Mouse (Mus musculus) kidney, embryonic 16.5 days (tissue): ENCODE results near the gene Hoxc6. TPM values are rescaled to one million over a fixed set of nuclear protein-coding genes. Genes with fewer than 3 reads are reported as not detected.

Source experiments
- ATAC-seq: fragments of 200-750 bp; cut with Nextera tagmentation; 2 replicates; pipeline ENCODE4 v1.8.0; 2017; ENCODE audit warnings: moderate TSS enrichment; ENCODE audit not compliant: low FRiP score, low TSS enrichment
- H3K27ac ChIP-seq: fragments of 300-500 bp; sonication (generic); 2 replicates; pipeline ENCODE4 v1.5.1; 2014; ENCODE audit warnings: low read length
- H3K27me3 ChIP-seq: fragments of 300-500 bp; sonication (generic); 2 replicates; pipeline ENCODE4 v1.6.1; 2014; ENCODE audit warnings: low read length, control low read depth, mixed read lengths; ENCODE audit not compliant: insufficient read depth
- H3K36me3 ChIP-seq: fragments of 300-500 bp; sonication (generic); 2 replicates; pipeline ENCODE4 v1.6.1; 2014; ENCODE audit warnings: low read length, control low read depth, mixed read lengths; ENCODE audit not compliant: insufficient read depth
- H3K4me1 ChIP-seq: fragments of 300-500 bp; sonication (generic); 2 replicates; pipeline ENCODE4 v1.6.1; 2014; ENCODE audit warnings: low read length, control low read depth, mixed read lengths; ENCODE audit not compliant: insufficient read depth
- H3K4me2 ChIP-seq: fragments of 300-500 bp; sonication (generic); replicated peaks from 2 replicates; pipeline ENCODE4 v1.6.1; 2014; ENCODE audit warnings: low read depth, low read length
- H3K4me3 ChIP-seq: fragments of 300-500 bp; sonication (generic); 2 replicates; pipeline ENCODE4 v1.5.1; 2014; ENCODE audit warnings: mild to moderate bottlenecking, low read length
- H3K9ac ChIP-seq: fragments of 300-500 bp; sonication (generic); replicated peaks from 2 replicates; pipeline ENCODE4 v1.6.1; 2014; ENCODE audit warnings: low read length
- H3K9me3 ChIP-seq: fragments of 300-500 bp; sonication (generic); 2 replicates; pipeline ENCODE4 v1.6.1; 2016; ENCODE audit warnings: low read length, control low read depth
- WGBS: fragments of 180-500 bp; shearing (Covaris S2); extraction: QIAGEN DNeasy Blood & Tissue Kit; methylation state at CpG from one replicate; pipeline ENCODE4 v1.1.7; 2014; 5-methylcytosine and 5-hydroxymethylcytosine counted together
- polyA plus RNA-seq: library from polyadenylated mRNA; unstranded; fragments of >200 nt; fragmentation: Nextera tagmentation; extraction: Ambion mirVana; gene quantifications from 2 replicates; pipeline ENCODE4 v1.2.1, GENCODE M21; 2015

Hoxc6 gene
- polyA plus RNA-seq, 1 experiment from 2014 or later = 7.6 TPM

- 26% methylated on average over 19 of the region's 19 CpGs for WGBS
- H3K9ac ChIP-seq = peak overlapping the region; percentile 67
- no peaks in the 10 kb centered on the region for H3K9me3 ChIP-seq
- no peak for ATAC-seq
- H3K4me2 ChIP-seq = peak overlapping the region; percentile 68
- H3K27ac ChIP-seq = peak overlapping the region; percentile 88
- H3K4me3 ChIP-seq = peak overlapping the region; percentile 39
- peaks cover 44% of the 10 kb centered on the region for H3K27me3 ChIP-seq
- H3K36me3 ChIP-seq = no peaks in the 10 kb centered on the region; the same call in 1 of the 2 replicates
- peaks cover 88% of the 10 kb centered on the region for H3K4me1 ChIP-seq
These were observed 17.5 kb downstream of the Hoxc6 start for GRCm38 (mm10) chr15:103015406-103016166.

- peaks cover 37% of the 10 kb centered on the region for H3K27me3 ChIP-seq
- H3K9ac ChIP-seq = peak within 1 kb of the TSS; percentile 50
- H3K4me2 ChIP-seq = peak within 1 kb of the TSS; percentile 26; the same call in 1 of the 2 replicates
- 21% methylated on average over 9 of the region's 9 CpGs for WGBS
- no peaks in the 10 kb centered on the region for H3K9me3 ChIP-seq
- H3K4me1 ChIP-seq = peaks cover 70% of the 10 kb centered on the region
- no peak within 1 kb of the TSS for H3K4me3 ChIP-seq
- H3K27ac ChIP-seq = peak within 1 kb of the TSS; percentile 70
- H3K36me3 ChIP-seq = no peaks in the 10 kb centered on the region
- ATAC-seq = peak; percentile 29
These were observed 20.6 kb downstream of the Hoxc6 start, which contains the start of gene Hoxc4 for GRCm38 (mm10) chr15:103018636-103019035. Hoxc4 (plus strand) TSS chr15:103018934.

- no peak overlapping the region for H3K27ac ChIP-seq
These were observed 22.9 kb downstream of the Hoxc6 start for GRCm38 (mm10) chr15:103020899-103021418.

GRCm38 (mm10) chr15:103021544-103021943 lies 23.5 kb downstream of the Hoxc6 start:
- Histone ChIP-seq H3K27me3 (peaks cover 38% of the 10 kb centered on the region), H3K9me3 (no peaks in the 10 kb centered on the region), H3K4me1 (peaks cover 64% of the 10 kb centered on the region), H3K9ac (no peak overlapping the region), H3K27ac (no peak overlapping the region), H3K4me2 (peak overlapping the region; percentile 38), H3K4me3 (no peak overlapping the region), H3K36me3 (no peaks in the 10 kb centered on the region)
- WGBS = 28% methylated on average over 8 of the region's 8 CpGs
- no peak for ATAC-seq

More at GRCm38 (mm10) chr15:103020899-103021418, 22.9 kb downstream of the Hoxc6 start:
- H3K4me3 ChIP-seq = no peak overlapping the region
- no peak for ATAC-seq
- peaks cover 64% of the 10 kb centered on the region for H3K4me1 ChIP-seq
- H3K4me2 ChIP-seq = peak overlapping the region; percentile 38
- H3K9ac ChIP-seq = 0 out of 2 replicates have a peak overlapping the region, but pooled peaks have one; percentile 2
- H3K27me3 ChIP-seq = peaks cover 42% of the 10 kb centered on the region
- no peaks in the 10 kb centered on the region for H3K36me3 ChIP-seq
- 23% methylated on average over 8 of the region's 8 CpGs for WGBS
- no peaks in the 10 kb centered on the region for H3K9me3 ChIP-seq

GRCm38 (mm10) chr15:103024131-103024530 lies 26.1 kb downstream of the Hoxc6 start:
- Histone ChIP-seq H3K4me1 (peaks cover 57% of the 10 kb centered on the region), H3K4me2 (no peak overlapping the region), H3K27ac (peak overlapping the region; percentile 35; the same call in 1 of the 2 replicates), H3K27me3 (peaks cover 40% of the 10 kb centered on the region), H3K4me3 (no peak overlapping the region), H3K36me3 (no peaks in the 10 kb centered on the region), H3K9ac (no peak overlapping the region), H3K9me3 (no peaks in the 10 kb centered on the region)
- WGBS = 11% methylated on average over 2 of the region's 2 CpGs
- 0 out of 2 replicates have a peak, but pooled peaks have one; percentile 40 for ATAC-seq

- ATAC-seq = peak; percentile 32; the same call in 1 of the 2 replicates
- peak overlapping the region; percentile 30 for H3K4me3 ChIP-seq
- H3K4me1 ChIP-seq = peaks cover 57% of the 10 kb centered on the region
These were observed 29.5 kb downstream of the Hoxc6 start for GRCm38 (mm10) chr15:103027266-103028235.

GRCm38 (mm10) chr15:103028916-103029512 lies 31.0 kb downstream of the Hoxc6 start:
- no peak overlapping the region for H3K27ac ChIP-seq
- no peak for ATAC-seq
- no peaks in the 10 kb centered on the region for H3K36me3 ChIP-seq
- no peak overlapping the region for H3K4me3 ChIP-seq
- peaks cover 65% of the 10 kb centered on the region for H3K4me1 ChIP-seq
- 63% methylated on average over 9 of the region's 9 CpGs for WGBS
- peaks cover 28% of the 10 kb centered on the region for H3K27me3 ChIP-seq
- H3K9ac ChIP-seq = no peak overlapping the region
- no peak overlapping the region for H3K4me2 ChIP-seq
- no peaks in the 10 kb centered on the region for H3K9me3 ChIP-seq

More at GRCm38 (mm10) chr15:103027266-103028235, 29.5 kb downstream of the Hoxc6 start:
- 13% methylated on average over 43 of the region's 43 CpGs for WGBS
- H3K9ac ChIP-seq = peak overlapping the region; percentile 38
- H3K27me3 ChIP-seq = peaks cover 36% of the 10 kb centered on the region
- peak overlapping the region; percentile 43 for H3K4me2 ChIP-seq
- H3K9me3 ChIP-seq = no peaks in the 10 kb centered on the region
- H3K36me3 ChIP-seq = no peaks in the 10 kb centered on the region
- peak overlapping the region; percentile 40 for H3K27ac ChIP-seq

GRCm38 (mm10) chr15:103030142-103030541 lies 32.1 kb downstream of the Hoxc6 start:
- peaks cover 17% of the 10 kb centered on the region for H3K27me3 ChIP-seq
- no peaks in the 10 kb centered on the region for H3K36me3 ChIP-seq
- no peak overlapping the region for H3K4me3 ChIP-seq
- 0 out of 2 replicates have a peak overlapping the region, but pooled peaks have one; percentile 2 for H3K9ac ChIP-seq
- H3K4me2 ChIP-seq = no peak overlapping the region
- ATAC-seq = no peak
- 25% methylated on average over 8 of the region's 8 CpGs for WGBS
- H3K4me1 ChIP-seq = peaks cover 59% of the 10 kb centered on the region
- H3K27ac ChIP-seq = no peak overlapping the region
- H3K9me3 ChIP-seq = no peaks in the 10 kb centered on the region

DNA sequence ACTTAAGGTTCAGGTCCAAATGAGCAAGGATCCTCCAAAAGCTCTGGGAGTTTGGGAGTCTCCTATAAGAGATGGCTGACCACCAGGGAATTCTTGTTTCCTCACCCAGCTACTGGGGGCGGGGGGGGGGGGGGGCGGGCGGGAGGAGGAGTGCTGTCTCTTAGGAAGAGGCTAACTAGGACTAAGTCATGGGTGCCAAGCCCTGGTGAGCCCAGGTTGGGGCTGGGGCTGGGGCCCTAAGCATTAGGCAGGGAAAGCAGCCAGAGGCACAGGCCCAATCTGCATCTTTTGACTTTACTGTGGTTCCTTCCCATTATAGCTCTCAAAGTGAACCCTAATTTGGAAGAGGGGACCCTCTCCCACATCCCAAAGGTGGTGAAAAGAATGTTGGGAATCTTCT lies 34.1 kb downstream of the Hoxc6 start:
- H3K9ac ChIP-seq = peak overlapping the region; percentile 3; the same call in 1 of the 2 replicates
- H3K36me3 ChIP-seq = no peaks in the 10 kb centered on the region
- peaks cover 57% of the 10 kb centered on the region for H3K4me1 ChIP-seq
- H3K4me2 ChIP-seq = peak overlapping the region; percentile 40
- no peak for ATAC-seq
- peak overlapping the region; percentile 13; the same call in 1 of the 2 replicates for H3K27ac ChIP-seq
- H3K27me3 ChIP-seq = peaks cover 23% of the 10 kb centered on the region
- H3K9me3 ChIP-seq = no peaks in the 10 kb centered on the region
- peak overlapping the region; percentile 1 for H3K4me3 ChIP-seq
- WGBS = 10% methylated on average over 2 of the region's 3 CpGs
